Mouse (Mus musculus) c-Kit-positive CD71-positive TER-119-positive erythroid progenitor cells, embryonic 14.5 days (primary cell): ENCODE data around the gene Tma7.

Source experiments
- DNase-seq: peaks from one replicate; pipeline ENCODE4 v3.0.0-alpha.2; 2013; ENCODE audit warnings: low spot score

Tma7 gene

DNA sequence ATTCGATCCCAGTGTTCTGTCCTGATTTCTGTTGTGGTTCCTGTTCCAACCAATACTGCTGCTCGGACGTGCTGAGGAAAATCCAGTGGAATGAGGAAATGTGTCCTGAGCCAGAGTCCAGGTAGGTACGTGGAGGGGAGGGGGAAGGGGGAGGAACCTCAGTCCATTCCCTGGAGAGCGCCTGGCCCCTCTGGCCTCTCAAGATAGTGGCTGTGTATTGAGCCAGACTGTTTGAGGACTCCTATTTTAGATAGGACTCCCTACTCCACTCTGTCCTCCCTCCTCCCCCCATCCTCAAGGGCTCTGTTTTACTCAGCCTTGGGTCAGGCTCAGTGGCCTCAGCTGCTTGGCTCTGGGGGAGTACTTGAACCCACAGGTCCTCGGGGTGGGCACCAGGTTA is 41.5 kb downstream of the Tma7 start:
- DNase-seq, result no peak

DNA sequence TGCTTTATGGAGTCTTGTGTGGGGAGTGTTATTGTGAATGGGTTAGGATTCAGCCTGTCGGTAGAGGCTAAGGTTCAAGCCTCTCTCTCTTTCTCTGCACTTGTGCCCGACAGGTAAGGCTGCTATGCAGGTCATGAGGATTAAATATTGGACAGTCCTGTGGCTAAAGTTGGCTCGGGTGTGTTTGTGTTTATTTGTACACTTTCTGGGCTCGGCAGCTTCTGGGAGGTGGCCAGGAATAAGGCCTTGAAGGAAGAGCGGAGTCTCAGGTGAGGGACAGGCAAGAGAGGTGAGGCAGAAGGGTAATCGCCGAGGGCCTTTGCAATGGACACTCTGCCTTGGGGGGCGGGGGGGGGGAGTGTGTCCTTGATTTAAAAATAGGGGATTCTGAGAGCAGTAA is 42.2 kb downstream of the Tma7 start:
- DNase-seq, result no peak

DNA sequence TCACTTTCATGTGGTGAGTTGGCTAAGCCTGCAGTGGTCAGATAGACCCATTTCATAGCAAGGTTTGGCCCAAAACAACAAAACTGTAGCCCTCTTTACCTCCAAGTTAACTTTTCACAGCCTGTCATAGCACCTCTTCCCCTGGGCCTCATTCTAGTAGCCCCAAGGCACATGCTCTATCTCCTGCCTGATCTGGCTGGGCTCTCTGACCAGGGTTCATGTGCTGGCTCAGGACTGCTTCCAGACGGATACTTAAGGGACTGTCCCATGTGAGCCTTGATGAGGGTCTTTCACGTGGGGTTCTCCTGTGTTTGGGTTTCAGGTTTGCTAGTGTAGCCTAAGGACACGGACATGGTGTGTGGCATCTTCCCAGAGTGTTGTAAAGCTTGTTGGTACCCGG is 42.7 kb downstream of the Tma7 start:
- no peak for DNase-seq

- DNase-seq, result no peak
Measured at GRCm38 (mm10) chr9:109038901-109039364, 43.5 kb downstream of the Tma7 start.

DNA sequence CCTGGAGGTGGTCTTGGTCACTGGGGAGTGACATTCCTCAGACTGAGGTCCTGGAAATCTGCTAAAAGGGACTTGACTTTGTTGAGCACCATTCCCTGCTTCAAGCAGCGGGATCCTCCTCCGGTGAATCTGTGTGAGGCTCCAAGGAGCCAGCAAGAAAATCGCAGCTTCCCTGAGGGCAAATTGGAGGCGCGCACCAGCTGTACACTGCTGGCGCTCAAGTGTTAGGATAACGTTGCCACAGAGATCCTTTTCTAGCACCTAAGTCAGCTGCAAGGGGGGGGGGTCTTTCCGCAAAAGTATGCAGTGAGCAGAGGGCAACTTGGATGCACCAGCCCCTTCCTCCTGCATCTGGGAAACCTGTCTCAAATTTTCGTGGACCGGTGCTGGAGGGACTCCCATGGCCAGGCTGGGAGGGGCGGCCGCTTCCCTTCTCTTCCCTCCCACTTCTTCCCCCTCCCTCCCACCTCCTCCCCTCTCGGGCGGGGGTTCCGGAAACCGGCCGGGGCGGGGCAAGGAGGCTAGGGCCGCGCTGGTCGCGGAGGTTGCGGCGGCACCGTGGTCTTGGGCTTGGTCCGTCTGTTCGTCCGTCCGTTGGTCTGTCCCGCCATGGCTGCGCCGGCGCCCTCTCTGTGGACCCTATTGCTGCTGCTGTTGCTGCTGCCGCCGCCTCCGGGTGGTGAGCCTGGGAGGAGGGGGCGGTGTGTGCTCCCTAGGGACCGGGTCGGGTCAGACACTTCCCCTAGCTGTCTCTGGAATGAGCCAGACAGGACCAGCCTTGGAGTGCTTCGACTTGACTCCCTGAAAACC is 44.1 kb downstream of the Tma7 start, which contains the start of gene Shisa5:
Gene Shisa5 (plus strand): TSS at position 480 of the 810 bp plus-strand sequence.
- DNase-seq, result no peak

DNA sequence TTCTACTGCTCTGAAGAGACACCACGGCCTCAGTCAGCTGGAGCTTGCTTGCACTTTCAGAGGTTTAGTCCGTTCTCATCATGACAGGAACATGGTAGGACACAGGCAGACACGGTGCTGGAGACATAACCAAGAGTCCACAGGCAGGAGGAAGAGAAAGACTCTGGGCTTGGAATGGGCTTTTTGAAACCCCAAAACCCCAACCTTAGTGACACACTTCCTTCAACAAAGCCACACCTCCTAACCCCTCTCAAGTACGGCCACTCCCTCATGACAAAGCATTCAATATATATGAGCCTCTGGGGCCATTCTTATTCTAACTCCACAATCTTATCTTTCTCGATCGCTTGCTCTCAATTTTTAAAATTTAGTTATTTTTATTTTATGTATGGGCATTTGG is 50.0 kb downstream of the Tma7 start:
- DNase-seq, result no peak

- DNase-seq, result no peak
Measured at GRCm38 (mm10) chr9:109031686-109032085, 50.7 kb downstream of the Tma7 start.

- DNase-seq, result no peak
Measured at GRCm38 (mm10) chr9:109031001-109031400, 51.4 kb downstream of the Tma7 start.

GRCm38 (mm10) chr9:109030312-109030711 is 52.1 kb downstream of the Tma7 start:
- no peak for DNase-seq

GRCm38 (mm10) chr9:109028919-109029318 is 53.5 kb downstream of the Tma7 start:
- no peak for DNase-seq

GRCm38 (mm10) chr9:109028421-109028820 is 54.0 kb downstream of the Tma7 start:
- DNase-seq, result no peak

DNA sequence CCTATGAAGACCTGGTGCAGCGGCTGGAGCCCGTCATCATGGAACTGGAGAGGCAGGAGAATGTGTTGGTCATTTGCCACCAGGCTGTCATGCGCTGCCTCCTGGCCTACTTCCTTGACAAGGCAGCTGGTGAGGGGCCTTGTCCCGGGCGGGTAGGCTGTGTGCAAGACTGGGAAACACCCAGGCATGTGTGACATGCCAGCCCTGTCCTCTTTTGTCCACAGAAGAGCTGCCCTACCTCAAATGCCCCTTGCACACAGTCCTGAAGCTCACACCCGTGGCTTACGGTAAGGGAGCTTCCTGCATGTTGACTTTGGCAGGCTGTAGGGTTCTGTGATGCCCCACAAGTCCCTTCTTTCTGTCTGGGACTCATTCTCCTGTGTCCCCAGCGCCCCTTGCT is 54.9 kb downstream of the Tma7 start:
- DNase-seq, result no peak
